Mouse (Mus musculus) lung, embryonic 14.5 days (tissue): ENCODE data around the gene Fam193b. TPM values are rescaled to one million over a fixed set of nuclear protein-coding genes. Genes with fewer than 3 reads are reported as not detected.

Experiments
- ATAC-seq: fragments of 200-750 bp; cut with Nextera tagmentation; 2 replicates; pipeline ENCODE4 v1.8.0; 2017; ENCODE audit warnings: mild to moderate bottlenecking, moderate TSS enrichment, moderate library complexity; ENCODE audit not compliant: insufficient read depth
- DNase-seq: peaks from one replicate; pipeline ENCODE4 v3.0.0-alpha.2; 2015
- H3K27ac ChIP-seq: fragments of 300-500 bp; sonication (generic); 2 replicates; pipeline ENCODE4 v1.5.1; 2014; ENCODE audit warnings: low read depth, mild to moderate bottlenecking, moderate library complexity
- H3K27me3 ChIP-seq: fragments of 300-500 bp; sonication (generic); 2 replicates; pipeline ENCODE4 v1.6.1; 2014; ENCODE audit warnings: low read length, control low read depth; ENCODE audit not compliant: insufficient read depth
- H3K36me3 ChIP-seq: fragments of 300-500 bp; sonication (generic); 2 replicates; pipeline ENCODE4 v1.6.1; 2014; ENCODE audit warnings: control low read depth; ENCODE audit not compliant: insufficient read depth
- H3K4me1 ChIP-seq: fragments of 300-500 bp; sonication (generic); 2 replicates; pipeline ENCODE4 v1.6.1; 2014; ENCODE audit warnings: antibody characterized with exemption, control low read depth; ENCODE audit not compliant: insufficient read depth
- H3K4me2 ChIP-seq: fragments of 300-500 bp; sonication (generic); 2 replicates; pipeline ENCODE4 v1.6.1; 2014; ENCODE audit warnings: mild to moderate bottlenecking
- H3K4me3 ChIP-seq: fragments of 300-500 bp; sonication (generic); 2 replicates; pipeline ENCODE4 v1.5.1; 2014; ENCODE audit warnings: low read depth, low read length
- H3K9ac ChIP-seq: fragments of 300-500 bp; sonication (generic); 2 replicates; pipeline ENCODE4 v1.6.1; 2014
- H3K9me3 ChIP-seq: fragments of 300-500 bp; sonication (generic); 2 replicates; pipeline ENCODE4 v1.6.1; 2016; ENCODE audit warnings: low read depth, low read length, control low read depth
- CTCF ChIP-seq: IDR thresholded peaks from 2 replicates; pipeline ENCODE4 v1.5.1; 2016; ENCODE audit warnings: antibody characterized with exemption, low read depth
- WGBS: fragments of 180-500 bp; shearing (Covaris S2); extraction: QIAGEN DNeasy Blood & Tissue Kit; methylation state at CpG from one replicate; pipeline ENCODE4 v1.1.7; 2014; 5-methylcytosine and 5-hydroxymethylcytosine counted together
- polyA plus RNA-seq: library from polyadenylated mRNA; unstranded; fragments of >200 nt; fragmentation: Nextera tagmentation; extraction: Ambion mirVana; gene quantifications from 2 replicates; pipeline ENCODE4 v1.2.1, GENCODE M21; 2014

The Fam193b gene
- polyA plus RNA-seq, 1 experiment from 2014 or later, result 38.4 TPM

DNA sequence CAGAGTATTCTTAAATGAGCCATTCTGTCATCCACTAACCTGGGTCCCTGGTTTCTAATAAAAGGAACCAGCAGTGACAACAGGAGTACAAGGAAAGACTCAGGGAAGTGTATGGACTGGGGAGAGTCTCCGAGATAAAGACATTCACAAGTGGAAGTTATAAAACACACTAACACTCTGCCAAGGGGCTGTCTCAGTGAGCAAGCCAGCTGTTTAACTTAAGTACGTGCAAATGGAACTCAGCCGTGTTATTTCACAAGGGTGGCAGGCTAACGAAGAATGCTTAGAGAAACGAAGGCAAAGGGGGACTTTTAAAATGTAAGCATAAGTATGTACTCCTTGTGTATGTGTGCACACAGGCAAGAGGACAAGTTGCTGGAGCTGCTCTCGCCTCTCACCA is 13.4 kb downstream of the Fam193b start:
- Histone ChIP-seq H3K27me3 (no peaks in the 10 kb centered on the region), H3K36me3 (peaks cover 49% of the 10 kb centered on the region), H3K27ac (no peak overlapping the region), H3K9me3 (no peaks in the 10 kb centered on the region), H3K4me2 (no peak overlapping the region), H3K9ac (no peak overlapping the region), H3K4me1 (no peaks in the 10 kb centered on the region), H3K4me3 (no peak overlapping the region)
- DNase-seq (peak; percentile 10), ATAC-seq (no peak)
- no peak for TF ChIP-seq CTCF
- WGBS, result 71% methylated on average over 6 of the region's 6 CpGs

DNA sequence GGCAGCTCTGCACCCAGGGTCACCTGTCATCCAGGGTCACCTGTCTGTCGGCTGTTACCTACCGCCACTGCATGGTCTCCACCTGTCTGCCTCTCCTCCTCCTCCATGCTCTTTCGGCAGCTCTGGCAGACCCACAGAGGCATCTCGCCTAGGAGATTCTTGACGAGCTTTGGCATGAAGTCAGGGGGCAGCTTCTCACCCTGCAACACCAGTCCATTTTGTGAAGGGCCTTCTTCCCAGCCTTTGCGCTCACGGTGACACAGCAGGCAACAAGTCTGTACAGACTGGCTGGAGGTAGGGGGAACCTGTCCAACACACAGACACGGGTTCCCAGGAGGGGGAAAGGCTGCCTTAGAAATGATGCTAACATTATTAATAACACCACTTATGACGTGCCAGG is 15.0 kb downstream of the Fam193b start:
- 89% methylated on average over 9 of the region's 9 CpGs for WGBS

DNA sequence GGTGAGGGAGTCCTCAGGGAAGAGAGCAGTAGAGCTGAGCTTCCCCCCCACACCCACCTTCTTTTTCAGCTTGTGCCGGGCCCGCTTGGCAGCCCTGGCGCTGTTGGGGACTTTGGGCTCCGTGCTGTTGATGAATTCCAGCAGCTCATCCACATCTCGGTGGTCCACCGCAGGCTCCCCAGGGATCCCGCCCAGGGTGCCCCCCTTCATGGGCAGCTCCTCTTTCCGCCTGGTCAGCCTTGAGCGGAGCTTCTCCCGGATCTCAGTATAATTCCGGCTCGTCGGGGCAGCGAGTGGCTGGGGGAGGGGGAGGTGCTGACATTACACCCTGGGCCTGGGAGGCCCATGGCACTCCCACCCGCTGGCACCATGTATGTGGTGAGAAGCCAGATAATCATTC is 21.9 kb downstream of the Fam193b start:
- Histone ChIP-seq H3K27ac (no peak overlapping the region), H3K27me3 (no peaks in the 10 kb centered on the region), H3K9ac (no peak overlapping the region), H3K4me1 (no peaks in the 10 kb centered on the region), H3K36me3 (peaks cover 86% of the 10 kb centered on the region), H3K4me3 (no peak overlapping the region), H3K9me3 (no peaks in the 10 kb centered on the region), H3K4me2 (no peak overlapping the region)
- 84% methylated on average over 15 of the region's 15 CpGs for WGBS
- no peak for TF ChIP-seq CTCF
- DNase-seq (no peak), ATAC-seq (no peak)

More for the DNA sequence above, 15.0 kb downstream of the Fam193b start:
- Histone ChIP-seq H3K4me3 (no peak overlapping the region), H3K9ac (no peak overlapping the region), H3K27ac (no peak overlapping the region), H3K4me1 (no peaks in the 10 kb centered on the region), H3K9me3 (no peaks in the 10 kb centered on the region), H3K36me3 (peaks cover 43% of the 10 kb centered on the region), H3K27me3 (no peaks in the 10 kb centered on the region), H3K4me2 (no peak overlapping the region)
- ATAC-seq (no peak), DNase-seq (no peak)
- no peak for TF ChIP-seq CTCF

DNA sequence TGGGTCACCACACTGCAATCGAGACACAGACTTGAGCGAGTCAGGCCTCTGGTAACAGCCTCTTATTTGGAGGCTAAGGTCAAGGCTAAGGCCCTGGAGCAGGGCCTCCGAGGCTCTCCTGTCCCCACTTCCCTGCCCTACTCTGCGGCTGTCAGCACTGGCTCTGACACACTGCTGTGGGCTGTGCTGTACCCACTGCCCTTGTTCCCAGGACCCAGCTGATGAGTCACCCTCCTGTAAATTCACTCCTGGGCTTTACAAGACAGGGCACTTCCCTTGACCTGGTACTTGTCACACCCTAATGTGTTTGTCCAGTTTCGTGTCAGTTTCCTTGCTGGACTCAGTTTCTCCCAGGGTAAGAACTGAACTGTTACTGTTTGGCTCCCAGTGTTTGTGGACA is 22.5 kb downstream of the Fam193b start:
- 81% methylated on average over 5 of the region's 5 CpGs for WGBS
- no peak for ATAC-seq
- no peak overlapping the region for H3K9ac ChIP-seq
- H3K27ac ChIP-seq, result no peak overlapping the region
- no peak for DNase-seq
- no peak overlapping the region for H3K4me2 ChIP-seq
- H3K9me3 ChIP-seq, result no peaks in the 10 kb centered on the region
- no peak for TF ChIP-seq CTCF
- no peaks in the 10 kb centered on the region for H3K27me3 ChIP-seq
- H3K4me1 ChIP-seq, result no peaks in the 10 kb centered on the region
- H3K36me3 ChIP-seq, result peaks cover 85% of the 10 kb centered on the region
- no peak overlapping the region for H3K4me3 ChIP-seq

DNA sequence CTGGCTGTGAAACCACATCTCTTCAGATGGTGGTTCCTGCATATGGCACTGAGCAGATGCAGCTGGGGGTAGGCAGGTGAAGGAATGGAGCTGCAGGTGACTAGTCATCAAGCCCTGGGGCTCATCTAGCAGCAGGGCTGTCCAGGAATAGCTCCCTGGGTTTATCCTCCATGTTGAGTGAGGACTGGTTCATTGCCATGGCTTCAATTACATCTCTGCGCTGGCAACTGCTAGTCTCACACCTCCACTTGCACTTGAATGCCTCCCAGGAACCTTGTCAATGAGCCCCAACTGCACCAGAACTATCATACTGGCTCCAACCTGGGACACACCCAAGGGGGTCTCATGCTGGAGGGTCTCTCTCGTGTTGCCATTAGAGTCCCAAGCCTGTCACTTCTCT is 23.0 kb downstream of the Fam193b start:
- 88% methylated on average over 2 of the region's 2 CpGs for WGBS
- no peak for DNase-seq

GRCm38 (mm10) chr13:55544792-55545191 is 26.1 kb downstream of the Fam193b start:
- Histone ChIP-seq H3K4me2 (no peak overlapping the region), H3K27ac (no peak overlapping the region), H3K4me1 (no peaks in the 10 kb centered on the region), H3K9ac (no peak overlapping the region), H3K4me3 (no peak overlapping the region), H3K27me3 (no peaks in the 10 kb centered on the region), H3K36me3 (peaks cover 97% of the 10 kb centered on the region), H3K9me3 (no peaks in the 10 kb centered on the region)
- ATAC-seq, result no peak
- no peak for DNase-seq
- TF ChIP-seq CTCF, result no peak
- 87% methylated on average over 6 of the region's 6 CpGs for WGBS

More for the DNA sequence above, 23.0 kb downstream of the Fam193b start:
- no peak overlapping the region for H3K9ac ChIP-seq
- no peaks in the 10 kb centered on the region for H3K4me1 ChIP-seq
- H3K36me3 ChIP-seq, result peaks cover 85% of the 10 kb centered on the region
- ATAC-seq, result no peak
- H3K27me3 ChIP-seq, result no peaks in the 10 kb centered on the region
- no peak overlapping the region for H3K4me2 ChIP-seq
- no peak overlapping the region for H3K4me3 ChIP-seq
- no peak for TF ChIP-seq CTCF
- H3K9me3 ChIP-seq, result no peaks in the 10 kb centered on the region
- H3K27ac ChIP-seq, result no peak overlapping the region

DNA sequence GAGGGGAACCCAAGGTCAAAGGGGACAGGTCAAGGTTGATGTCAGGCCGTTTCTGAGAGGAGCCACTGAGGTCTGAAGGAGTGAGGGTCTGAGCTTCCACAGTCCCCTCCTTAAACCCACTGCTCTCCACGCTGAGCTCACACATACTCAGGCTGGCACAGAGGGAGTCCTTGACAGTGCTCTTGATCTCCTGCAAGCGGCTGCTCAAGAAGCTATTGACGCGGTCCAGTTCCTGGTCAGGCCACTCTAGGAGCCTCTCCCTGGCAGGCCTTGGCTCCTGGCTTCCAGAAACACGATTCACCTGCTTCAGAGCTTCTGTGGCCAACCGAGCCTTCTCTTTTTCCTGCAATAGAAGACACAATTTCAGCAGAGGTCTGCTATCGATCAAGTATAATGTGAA is 27.5 kb downstream of the Fam193b start:
- H3K27me3 ChIP-seq, result no peaks in the 10 kb centered on the region
- 89% methylated on average over 8 of the region's 8 CpGs for WGBS
- ATAC-seq (no peak), DNase-seq (no peak)
- no peak overlapping the region for H3K4me2 ChIP-seq
- H3K4me3 ChIP-seq, result no peak overlapping the region
- no peaks in the 10 kb centered on the region for H3K9me3 ChIP-seq
- H3K27ac ChIP-seq, result no peak overlapping the region
- no peak for TF ChIP-seq CTCF
- H3K9ac ChIP-seq, result no peak overlapping the region
- no peaks in the 10 kb centered on the region for H3K4me1 ChIP-seq
- H3K36me3 ChIP-seq, result peaks cover 97% of the 10 kb centered on the region

- no peaks in the 10 kb centered on the region for H3K9me3 ChIP-seq
- WGBS, result 95% methylated on average over 4 of the region's 4 CpGs
- DNase-seq (no peak), ATAC-seq (no peak)
- no peaks in the 10 kb centered on the region for H3K27me3 ChIP-seq
- H3K27ac ChIP-seq, result no peak overlapping the region
- TF ChIP-seq CTCF, result no peak
- H3K4me3 ChIP-seq, result no peak overlapping the region
- no peaks in the 10 kb centered on the region for H3K4me1 ChIP-seq
- H3K4me2 ChIP-seq, result no peak overlapping the region
- peaks cover 97% of the 10 kb centered on the region for H3K36me3 ChIP-seq
- no peak overlapping the region for H3K9ac ChIP-seq
These were observed 28.0 kb downstream of the Fam193b start for GRCm38 (mm10) chr13:55542891-55543290.
